Comparison of ENCODE assay signal across 38 mouse cellular contexts in genomic region chr9:108440485-108440884, GRCm38 (mm10). TPM values are rescaled to one million over a fixed set of nuclear protein-coding genes. Genes with fewer than 3 reads are reported as not detected.
DNase-seq lines count a peak whose midpoint lies in the region; ATAC-seq and TF ChIP-seq lines count a peak whose summit lies in the region.
"Had no signal": no experiment of that assay in that cellular context is flagged by ENCODE, and none has a peak within 500 bp of the region (broad histone marks: within the 10 kb centered on the region; RNA-seq: fewer than 3 reads in every experiment).

No protein-coding gene starts in this region.

- H3K4me1 ChIP-seq in forebrain, embryonic 15.5 days, result peaks cover 21% of the 10 kb centered on the region
- no peaks in the 10 kb centered on the region for H3K4me1 ChIP-seq in forebrain, embryonic 11.5 days (replicated peaks; ENCODE audit: control insufficient read depth, insufficient read depth, low read length)
- peaks cover 32% of the 10 kb centered on the region for H3K4me1 ChIP-seq in heart, embryonic 15.5 days (replicated peaks)
- H3K4me1 ChIP-seq in heart, embryonic 12.5 days (replicated peaks), result peaks cover 25% of the 10 kb centered on the region
- H3K4me1 ChIP-seq in stomach, embryonic 15.5 days, result peaks cover 5% of the 10 kb centered on the region; the same call in 1 of the 2 replicates
- H3K4me1 ChIP-seq in stomach, postnatal 0 days (replicated peaks; ENCODE audit: control insufficient read depth, insufficient read depth), result no peaks in the 10 kb centered on the region
- H3K4me1 ChIP-seq: liver, embryonic 12.5 days had no signal

- intact Hi-C loops in left cerebral cortex, postnatal 25 days (cut with DNase I), result no loop called here
- intact Hi-C loops in left cerebral cortex, postnatal 14 days (cut with DNase I), result no loop called here

- H3K27ac ChIP-seq in forebrain, embryonic 15.5 days (replicated peaks), result peak overlapping the region; percentile 60
- no peak overlapping the region for H3K27ac ChIP-seq in forebrain, embryonic 11.5 days (ENCODE audit: low read depth, low read length)
- peak overlapping the region; percentile 17 for H3K27ac ChIP-seq in heart, embryonic 15.5 days
- H3K27ac ChIP-seq in heart, embryonic 12.5 days (ENCODE audit: poor library complexity, severe bottlenecking), result no peak overlapping the region; the same call in 1 of the 2 replicates
- 0 out of 2 replicates have a peak overlapping the region, but pooled peaks have one; percentile 0 for H3K27ac ChIP-seq in stomach, embryonic 15.5 days
- H3K27ac ChIP-seq in stomach, postnatal 0 days (replicated peaks), result no peak overlapping the region
- H3K27ac ChIP-seq: kidney, embryonic 15.5 days; liver, embryonic 12.5 days; midbrain, embryonic 10.5 days; midbrain, embryonic 15.5 days; neural tube, embryonic 15.5 days had no signal

- no peak for ATAC-seq in forebrain, embryonic 15.5 days (replicated peaks)
- ATAC-seq in forebrain, embryonic 11.5 days (replicated peaks; ENCODE audit: low FRiP score), result no peak
- ATAC-seq in heart, embryonic 15.5 days (replicated peaks; ENCODE audit: insufficient number of reproducible peaks, insufficient read depth, low FRiP score, low read depth), result no peak
- ATAC-seq in heart, embryonic 12.5 days (ENCODE audit: insufficient number of reproducible peaks, low FRiP score), result no peak
- no peak for ATAC-seq in stomach, embryonic 15.5 days (ENCODE audit: insufficient read depth, low FRiP score, low read depth)
- ATAC-seq in stomach, postnatal 0 days (ENCODE audit: low FRiP score, low TSS enrichment), result no peak
- ATAC-seq: hindbrain, embryonic 16.5 days; liver, embryonic 12.5 days; liver, postnatal 0 days; midbrain, embryonic 15.5 days had no signal

- WGBS in forebrain, embryonic 15.5 days, result 72% methylated on average over 5 of the region's 5 CpGs
- WGBS in forebrain, embryonic 11.5 days, result 79% methylated on average over 5 of the region's 5 CpGs
- 62% methylated on average over 5 of the region's 5 CpGs for WGBS in heart, embryonic 15.5 days
- 63% methylated on average over 5 of the region's 5 CpGs for WGBS in heart, embryonic 12.5 days
- 73% methylated on average over 5 of the region's 5 CpGs for WGBS in stomach, embryonic 15.5 days
- 65% methylated on average over 5 of the region's 5 CpGs for WGBS in stomach, postnatal 0 days

- TF ChIP-seq CTCF in stomach, postnatal 0 days (IDR thresholded peaks at IDR 0.05; ENCODE audit: low read depth), result no peak

- no peaks in the 10 kb centered on the region for H3K9me3 ChIP-seq in forebrain, embryonic 15.5 days
- no peaks in the 10 kb centered on the region for H3K9me3 ChIP-seq in forebrain, embryonic 11.5 days (ENCODE audit: control insufficient read depth, low read length)
- no peaks in the 10 kb centered on the region for H3K9me3 ChIP-seq in heart, embryonic 15.5 days (replicated peaks)
- H3K9me3 ChIP-seq in heart, embryonic 12.5 days (replicated peaks), result no peaks in the 10 kb centered on the region; the same call in 1 of the 2 replicates
- no peaks in the 10 kb centered on the region for H3K9me3 ChIP-seq in stomach, embryonic 15.5 days
- H3K9me3 ChIP-seq in stomach, postnatal 0 days (ENCODE audit: control insufficient read depth, low read length), result no peaks in the 10 kb centered on the region
- H3K9me3 ChIP-seq: G1E; kidney, embryonic 15.5 days; liver, embryonic 12.5 days; midbrain, embryonic 10.5 days; midbrain, embryonic 15.5 days; neural tube, embryonic 15.5 days had no signal

- no peaks in the 10 kb centered on the region for H3K27me3 ChIP-seq in forebrain, embryonic 15.5 days
- H3K27me3 ChIP-seq in forebrain, embryonic 11.5 days (ENCODE audit: control insufficient read depth, insufficient read depth, low read length), result no peaks in the 10 kb centered on the region
- H3K27me3 ChIP-seq in heart, embryonic 15.5 days, result no peaks in the 10 kb centered on the region
- H3K27me3 ChIP-seq in heart, embryonic 12.5 days (replicated peaks), result no peaks in the 10 kb centered on the region
- no peaks in the 10 kb centered on the region for H3K27me3 ChIP-seq in stomach, embryonic 15.5 days (replicated peaks)
- H3K27me3 ChIP-seq in stomach, postnatal 0 days (ENCODE audit: control insufficient read depth, insufficient read depth, low read length), result no peaks in the 10 kb centered on the region
- H3K27me3 ChIP-seq: kidney, embryonic 15.5 days; midbrain, embryonic 15.5 days; neural tube, embryonic 15.5 days had no signal

- no peak overlapping the region for H3K4me3 ChIP-seq in forebrain, embryonic 15.5 days
- H3K4me3 ChIP-seq in forebrain, embryonic 11.5 days (ENCODE audit: low read depth, low read length), result no peak overlapping the region
- H3K4me3 ChIP-seq in heart, embryonic 15.5 days, result no peak overlapping the region
- no peak overlapping the region for H3K4me3 ChIP-seq in heart, embryonic 12.5 days
- no peak overlapping the region for H3K4me3 ChIP-seq in stomach, embryonic 15.5 days (replicated peaks)
- no peak overlapping the region for H3K4me3 ChIP-seq in stomach, postnatal 0 days (ENCODE audit: low read depth, low read length)
- H3K4me3 ChIP-seq: kidney, embryonic 15.5 days; liver, embryonic 12.5 days; midbrain, embryonic 10.5 days; midbrain, embryonic 15.5 days; neural tube, embryonic 15.5 days had no signal

- DNase-seq in forebrain, embryonic 11.5 days (ENCODE audit: low spot score), result no peak
- DNase-seq in left cerebral cortex, postnatal 25 days (ENCODE audit: low spot score in 2 of 2), result peak; percentile 30 to 84
- DNase-seq in left cerebral cortex, postnatal 14 days (ENCODE audit: low spot score in 2 of 2), result no peak
- DNase-seq in stomach, postnatal 0 days (ENCODE audit: low spot score), result no peak
- DNase-seq: adrenal gland, adult 8-10 months; cerebellum, adult 8-10 months; cerebellum, postnatal 25 days; gastrocnemius, postnatal 25 days; heart, adult 11 months; heart, postnatal 14 days; kidney, adult 18-20 months; kidney, postnatal 4 days; left cerebral cortex, postnatal 4 days; liver, postnatal 0 days; lung, postnatal 14 days; thymus, adult 18-20 months; thymus, postnatal 25 days had no signal

- no peak overlapping the region for H3K4me2 ChIP-seq in forebrain, embryonic 15.5 days (replicated peaks)
- H3K4me2 ChIP-seq in forebrain, embryonic 11.5 days (ENCODE audit: low read depth, low read length, severe bottlenecking), result no peak overlapping the region
- H3K4me2 ChIP-seq in heart, embryonic 15.5 days, result no peak overlapping the region
- H3K4me2 ChIP-seq in heart, embryonic 12.5 days, result no peak overlapping the region
- no peak overlapping the region for H3K4me2 ChIP-seq in stomach, embryonic 15.5 days
- no peak overlapping the region for H3K4me2 ChIP-seq in stomach, postnatal 0 days (replicated peaks; ENCODE audit: low read depth)
- H3K4me2 ChIP-seq: kidney, embryonic 15.5 days; liver, embryonic 12.5 days; midbrain, embryonic 15.5 days; neural tube, embryonic 15.5 days had no signal

- no peak for TF ChIP-seq EP300 in stomach, postnatal 0 days (optimal IDR thresholded peaks at IDR 0.05)

- no peak overlapping the region for H3K9ac ChIP-seq in forebrain, embryonic 15.5 days (replicated peaks)
- no peak overlapping the region for H3K9ac ChIP-seq in forebrain, embryonic 11.5 days (ENCODE audit: low read length)
- H3K9ac ChIP-seq in heart, embryonic 15.5 days, result 0 out of 2 replicates have a peak overlapping the region, but pooled peaks have one; percentile 20
- no peak overlapping the region for H3K9ac ChIP-seq in heart, embryonic 12.5 days
- H3K9ac ChIP-seq in stomach, embryonic 15.5 days, result no peak overlapping the region
- no peak overlapping the region for H3K9ac ChIP-seq in stomach, postnatal 0 days (ENCODE audit: low read length)
- H3K9ac ChIP-seq: kidney, embryonic 15.5 days; liver, embryonic 12.5 days; liver, postnatal 0 days; midbrain, embryonic 15.5 days; neural tube, embryonic 15.5 days had no signal

- no peaks in the 10 kb centered on the region for H3K36me3 ChIP-seq in forebrain, embryonic 15.5 days
- no peaks in the 10 kb centered on the region for H3K36me3 ChIP-seq in forebrain, embryonic 11.5 days (ENCODE audit: control insufficient read depth, insufficient read depth, low read length)
- H3K36me3 ChIP-seq in heart, embryonic 15.5 days, result no peaks in the 10 kb centered on the region
- no peaks in the 10 kb centered on the region for H3K36me3 ChIP-seq in heart, embryonic 12.5 days
- no peaks in the 10 kb centered on the region for H3K36me3 ChIP-seq in stomach, embryonic 15.5 days
- no peaks in the 10 kb centered on the region for H3K36me3 ChIP-seq in stomach, postnatal 0 days (ENCODE audit: control insufficient read depth, insufficient read depth, low read length)
- H3K36me3 ChIP-seq: G1E; kidney, embryonic 15.5 days; liver, embryonic 12.5 days; midbrain, embryonic 10.5 days; midbrain, embryonic 15.5 days; neural tube, embryonic 15.5 days had no signal

RNA-seq across cellular contexts. Expression of gene BC048562, which starts 4.2 kb away (rescaled TPM):
- not detected in 2 replicates for polyA plus RNA-seq in forebrain, embryonic 15.5 days (2015; fragmentation: Nextera tagmentation; extraction: Ambion mirVana)
- polyA plus RNA-seq in forebrain, embryonic 11.5 days (2014; fragmentation: Nextera tagmentation; extraction: Ambion mirVana), result not detected in 2 replicates
- polyA plus RNA-seq in heart, embryonic 15.5 days (2015; fragmentation: Nextera tagmentation; extraction: Ambion mirVana), result not detected in 2 replicates
- not detected in 2 replicates for polyA plus RNA-seq in heart, embryonic 12.5 days (2016; fragmentation: Nextera tagmentation; extraction: Ambion mirVana)
- not detected for total RNA-seq in left cerebral cortex, postnatal 25 days (2021)
- total RNA-seq in left cerebral cortex, postnatal 14 days (2021), result not detected
- polyA plus RNA-seq in stomach, embryonic 15.5 days (2015; fragmentation: Nextera tagmentation; extraction: Ambion mirVana), result not detected in 2 replicates
- polyA plus RNA-seq in stomach, postnatal 0 days (2015; fragmentation: Nextera tagmentation; extraction: Ambion mirVana), result not detected in 2 replicates
- total RNA-seq: adrenal gland, adult 8-10 months; adrenal gland, postnatal 4 days; gastrocnemius, adult 18-20 months; gastrocnemius, postnatal 25 days; heart, postnatal 14 days; layer of hippocampus, adult 8-10 months; layer of hippocampus, postnatal 25 days; left cerebral cortex, postnatal 4 days; megakaryocyte progenitor cell, adult 5-6 weeks had no signal
- polyA plus RNA-seq: embryonic facial prominence, embryonic 11.5 days; hindbrain, embryonic 11.5 days; hindbrain, embryonic 16.5 days; intestine, embryonic 14.5 days; kidney, embryonic 15.5 days; limb, embryonic 14.5 days; liver, embryonic 12.5 days; liver, postnatal 0 days; midbrain, embryonic 10.5 days; midbrain, embryonic 15.5 days; neural tube, embryonic 15.5 days; stomach, embryonic 16.5 days had no signal

RNA-seq across cellular contexts. Expression of gene Ccdc36, which starts 12.2 kb away (rescaled TPM):
- polyA plus RNA-seq in forebrain, embryonic 15.5 days (2015; fragmentation: Nextera tagmentation; extraction: Ambion mirVana), result 0.93 and 1.0 TPM in 2 replicates
- polyA plus RNA-seq in forebrain, embryonic 11.5 days (2014; fragmentation: Nextera tagmentation; extraction: Ambion mirVana), result 0.69 and 0.89 TPM in 2 replicates
- polyA plus RNA-seq in heart, embryonic 15.5 days (2015; fragmentation: Nextera tagmentation; extraction: Ambion mirVana), result 0.84 and 1.1 TPM in 2 replicates
- 1.0 and 1.5 TPM in 2 replicates for polyA plus RNA-seq in heart, embryonic 12.5 days (2016; fragmentation: Nextera tagmentation; extraction: Ambion mirVana)
- total RNA-seq in left cerebral cortex, postnatal 25 days (2021), result under 1 TPM; 0.32 TPM
- under 1 TPM; 0.11 to 0.21 TPM for total RNA-seq in left cerebral cortex, postnatal 14 days (2021)
- polyA plus RNA-seq in stomach, embryonic 15.5 days (2015; fragmentation: Nextera tagmentation; extraction: Ambion mirVana), result 1.4 and 1.6 TPM in 2 replicates
- 0.39 and 0.41 TPM in 2 replicates for polyA plus RNA-seq in stomach, postnatal 0 days (2015; fragmentation: Nextera tagmentation; extraction: Ambion mirVana)
- total RNA-seq: gastrocnemius, adult 18-20 months; gastrocnemius, postnatal 25 days; heart, postnatal 14 days had no signal
- polyA plus RNA-seq: G1E had no signal

RNA-seq across cellular contexts. Expression of gene Ccdc71, which starts 19.8 kb away (rescaled TPM):
- polyA plus RNA-seq in forebrain, embryonic 15.5 days (2015; fragmentation: Nextera tagmentation; extraction: Ambion mirVana), result 60.9 and 61.6 TPM in 2 replicates
- 42.5 and 45.2 TPM in 2 replicates for polyA plus RNA-seq in forebrain, embryonic 11.5 days (2014; fragmentation: Nextera tagmentation; extraction: Ambion mirVana)
- polyA plus RNA-seq in heart, embryonic 15.5 days (2015; fragmentation: Nextera tagmentation; extraction: Ambion mirVana), result 32.2 and 42.1 TPM in 2 replicates
- polyA plus RNA-seq in heart, embryonic 12.5 days (2016; fragmentation: Nextera tagmentation; extraction: Ambion mirVana), result 39.1 and 39.2 TPM in 2 replicates
- 10 to 100 TPM; 40.3 to 42.2 TPM for total RNA-seq in left cerebral cortex, postnatal 25 days (2021)
- total RNA-seq in left cerebral cortex, postnatal 14 days (2021), result 10 to 100 TPM; 38.3 to 40.2 TPM
- 47.7 and 52.5 TPM in 2 replicates for polyA plus RNA-seq in stomach, embryonic 15.5 days (2015; fragmentation: Nextera tagmentation; extraction: Ambion mirVana)
- 29.7 and 32.2 TPM in 2 replicates for polyA plus RNA-seq in stomach, postnatal 0 days (2015; fragmentation: Nextera tagmentation; extraction: Ambion mirVana)

RNA-seq across cellular contexts. Expression of gene Klhdc8b, which starts 20.9 kb away (rescaled TPM):
- polyA plus RNA-seq in forebrain, embryonic 15.5 days (2015; fragmentation: Nextera tagmentation; extraction: Ambion mirVana), result 55.7 and 62.2 TPM in 2 replicates
- polyA plus RNA-seq in forebrain, embryonic 11.5 days (2014; fragmentation: Nextera tagmentation; extraction: Ambion mirVana), result 49.5 and 53.9 TPM in 2 replicates
- 95.7 and 103 TPM in 2 replicates for polyA plus RNA-seq in heart, embryonic 15.5 days (2015; fragmentation: Nextera tagmentation; extraction: Ambion mirVana)
- 96.5 and 99.1 TPM in 2 replicates for polyA plus RNA-seq in heart, embryonic 12.5 days (2016; fragmentation: Nextera tagmentation; extraction: Ambion mirVana)
- 10 to 100 TPM; 30.3 to 36.7 TPM for total RNA-seq in left cerebral cortex, postnatal 25 days (2021)
- 10 to 100 TPM; 36.1 to 38.4 TPM for total RNA-seq in left cerebral cortex, postnatal 14 days (2021)
- polyA plus RNA-seq in stomach, embryonic 15.5 days (2015; fragmentation: Nextera tagmentation; extraction: Ambion mirVana), result 65.5 and 67.3 TPM in 2 replicates
- polyA plus RNA-seq in stomach, postnatal 0 days (2015; fragmentation: Nextera tagmentation; extraction: Ambion mirVana), result 37.2 and 46.7 TPM in 2 replicates

RNA-seq across cellular contexts. Expression of gene Lamb2, which starts 39.1 kb away (rescaled TPM):
- polyA plus RNA-seq in forebrain, embryonic 15.5 days (2015; fragmentation: Nextera tagmentation; extraction: Ambion mirVana), result 15.7 and 18.8 TPM in 2 replicates
- 31.8 and 40.9 TPM in 2 replicates for polyA plus RNA-seq in forebrain, embryonic 11.5 days (2014; fragmentation: Nextera tagmentation; extraction: Ambion mirVana)
- polyA plus RNA-seq in heart, embryonic 15.5 days (2015; fragmentation: Nextera tagmentation; extraction: Ambion mirVana), result 55.5 and 64.2 TPM in 2 replicates
- polyA plus RNA-seq in heart, embryonic 12.5 days (2016; fragmentation: Nextera tagmentation; extraction: Ambion mirVana), result 67.2 and 68.6 TPM in 2 replicates
- 10 to 100 TPM; 30.6 to 31.9 TPM for total RNA-seq in left cerebral cortex, postnatal 25 days (2021)
- 10 to 100 TPM; 36.0 to 38.3 TPM for total RNA-seq in left cerebral cortex, postnatal 14 days (2021)
- polyA plus RNA-seq in stomach, embryonic 15.5 days (2015; fragmentation: Nextera tagmentation; extraction: Ambion mirVana), result 40.5 and 46.6 TPM in 2 replicates
- 19.2 and 21.8 TPM in 2 replicates for polyA plus RNA-seq in stomach, postnatal 0 days (2015; fragmentation: Nextera tagmentation; extraction: Ambion mirVana)

Comparison
In these comparisons a context has a peak if more than half of its experiments do, and no peak if none do; other contexts are left out.
1. H3K27ac ChIP-seq: peak in forebrain, embryonic 15.5 days (single experiment), heart, embryonic 15.5 days (single experiment) and stomach, embryonic 15.5 days (single experiment); none in forebrain, embryonic 11.5 days (single experiment), heart, embryonic 12.5 days (single experiment) and stomach, postnatal 0 days (single experiment).
2. DNase-seq: peak in left cerebral cortex, postnatal 25 days (2 of 2); none in forebrain, embryonic 11.5 days (single experiment), left cerebral cortex, postnatal 14 days (0 of 2) and stomach, postnatal 0 days (single experiment).